Mouse (Mus musculus): ENCODE results near the gene Mcrip1. TPM values are rescaled to one million over a fixed set of nuclear protein-coding genes. Genes with fewer than 3 reads are reported as not detected.

Gene Mcrip1
- polyA plus RNA-seq, 2 experiments: 30.0 to 41.3 TPM

DNA sequence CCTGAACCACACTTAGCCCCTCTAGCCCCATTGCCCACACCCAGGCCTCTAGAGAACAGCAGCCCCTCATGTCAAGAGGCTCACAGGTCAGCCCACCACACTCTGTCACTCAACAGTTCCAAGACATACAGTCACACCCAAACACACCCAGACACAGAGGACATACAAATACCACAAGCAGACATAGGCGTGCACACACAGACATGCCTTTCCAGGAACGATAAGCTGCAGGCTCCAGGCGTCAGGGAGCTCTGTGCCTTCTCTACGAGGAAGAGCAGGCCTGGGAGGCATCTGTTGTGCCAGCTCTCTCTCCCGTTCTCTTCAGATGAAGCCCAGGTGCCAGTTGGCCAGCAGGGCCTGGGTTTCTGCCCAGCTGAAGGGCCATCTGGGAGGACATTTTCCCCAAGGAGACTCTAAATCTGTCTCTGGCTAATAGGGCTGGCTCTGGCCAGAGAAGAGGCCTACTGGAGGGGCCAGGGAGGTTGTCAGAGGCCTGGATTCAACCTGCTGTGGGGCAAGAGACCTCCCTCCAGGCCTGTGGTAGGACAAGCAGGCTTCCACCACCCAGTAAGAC, 28.5 kb downstream of the Mcrip1 start:
- peak overlapping the region; percentile 6; the same call in 1 of the 2 replicates for H3K4me2 ChIP-seq (ENCODE audit: low read depth)
- H3K9ac ChIP-seq (replicated peaks): 0 out of 2 replicates have a peak overlapping the region, but pooled peaks have one; percentile 15
- no peaks in the 10 kb centered on the region for H3K27me3 ChIP-seq (ENCODE audit: control insufficient read depth, insufficient read depth, low read length)
- H3K27ac ChIP-seq: peak overlapping the region; percentile 71
- no peaks in the 10 kb centered on the region for H3K9me3 ChIP-seq (ENCODE audit: control insufficient read depth, low read length)
- H3K4me3 ChIP-seq (ENCODE audit: insufficient read depth in 1 of 2, low read depth in 2 of 2, low read length in 2 of 2): no peak overlapping the region
- peak; percentile 43 to 59 (median 52) for DNase-seq (ENCODE audit: low read depth in 3 of 3, low spot score in 3 of 3)
- WGBS (ENCODE audit: insufficient replicate concordance): 33% methylated on average over 5 of the region's 5 CpGs
- H3K36me3 ChIP-seq (replicated peaks; ENCODE audit: control insufficient read depth, insufficient read depth, low read depth): no peaks in the 10 kb centered on the region
- ATAC-seq (ENCODE audit: insufficient read depth): peak; percentile 87
- H3K4me1 ChIP-seq (replicated peaks; ENCODE audit: control insufficient read depth in 2 of 2, insufficient read depth in 2 of 2, low read length in 1 of 2): peaks cover 12 to 28% of the 10 kb centered on the region in 2 experiments
- TF ChIP-seq CTCF (IDR thresholded peaks at IDR 0.05; ENCODE audit: low read depth): no peak
- no peak for TF ChIP-seq EP300 (IDR thresholded peaks at IDR 0.05; ENCODE audit: low read depth)

DNA sequence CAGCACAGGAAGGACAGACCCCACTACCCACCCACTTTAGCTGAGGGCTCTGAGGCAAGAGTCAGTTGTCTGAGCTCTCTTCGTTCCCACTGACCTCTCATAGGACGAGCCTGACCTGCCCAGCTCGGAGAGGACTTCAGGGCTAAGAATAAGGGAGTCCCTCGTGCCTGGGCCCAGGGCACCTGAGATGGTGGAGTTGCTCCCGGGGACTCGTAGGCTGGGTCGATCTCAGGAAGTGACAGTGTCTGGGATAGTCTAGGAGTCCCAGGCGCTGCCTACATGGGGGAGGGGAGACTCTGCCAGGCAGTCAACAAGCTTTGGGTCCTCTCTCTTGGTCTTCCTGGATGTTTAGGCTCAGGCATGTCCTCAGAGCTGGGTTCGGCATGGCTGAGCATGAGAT, 29.0 kb downstream of the Mcrip1 start:
- ATAC-seq (ENCODE audit: insufficient read depth) (peak; percentile 29; the same call in 1 of the 2 replicates), DNase-seq (ENCODE audit: low read depth in 3 of 3, low spot score in 3 of 3) (no peak)
- H3K9ac ChIP-seq (replicated peaks): peak overlapping the region; percentile 1; the same call in 1 of the 2 replicates
- 55% methylated on average over 9 of the region's 9 CpGs for WGBS (ENCODE audit: insufficient replicate concordance)
- no peak overlapping the region for H3K4me3 ChIP-seq (ENCODE audit: insufficient read depth in 1 of 2, low read depth in 2 of 2, low read length in 2 of 2)
- TF ChIP-seq EP300 (IDR thresholded peaks at IDR 0.05; ENCODE audit: low read depth) (no peak), CTCF (IDR thresholded peaks at IDR 0.05; ENCODE audit: low read depth) (no peak)
- H3K4me2 ChIP-seq (ENCODE audit: low read depth): 0 out of 2 replicates have a peak overlapping the region, but pooled peaks have one; percentile 5
- H3K36me3 ChIP-seq (replicated peaks; ENCODE audit: control insufficient read depth, insufficient read depth, low read depth): no peaks in the 10 kb centered on the region
- H3K9me3 ChIP-seq (ENCODE audit: control insufficient read depth, low read length): no peaks in the 10 kb centered on the region
- peaks cover 12 to 28% of the 10 kb centered on the region in 2 experiments for H3K4me1 ChIP-seq (replicated peaks; ENCODE audit: control insufficient read depth in 2 of 2, insufficient read depth in 2 of 2, low read length in 1 of 2)
- H3K27ac ChIP-seq: peak overlapping the region; percentile 3
- H3K27me3 ChIP-seq (ENCODE audit: control insufficient read depth, insufficient read depth, low read length): no peaks in the 10 kb centered on the region

DNA sequence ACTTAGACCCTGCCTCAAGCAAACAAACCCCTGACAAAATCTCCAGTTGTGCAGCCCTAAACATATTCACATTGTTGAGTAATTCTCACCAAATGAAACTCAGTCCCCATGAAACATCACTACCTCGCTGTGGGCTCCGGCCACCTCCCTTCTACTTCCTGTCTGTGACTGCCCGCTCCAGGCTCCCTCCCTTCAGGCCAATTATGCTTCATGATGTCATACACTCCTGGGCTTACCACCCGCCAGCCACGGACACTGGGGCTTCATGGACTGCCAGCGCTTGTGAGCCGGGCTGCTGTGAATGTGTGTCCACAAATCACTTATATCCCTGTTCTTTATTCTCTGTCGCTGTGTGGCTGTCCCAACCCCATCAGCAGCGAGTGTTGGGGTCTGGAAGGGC, 29.8 kb downstream of the Mcrip1 start:
- Histone ChIP-seq H3K4me2 (ENCODE audit: low read depth) (no peak overlapping the region), H3K27ac (no peak overlapping the region), H3K4me1 (replicated peaks; ENCODE audit: control insufficient read depth in 2 of 2, insufficient read depth in 2 of 2, low read length in 1 of 2) (peaks cover 12 to 28% of the 10 kb centered on the region in 2 experiments), H3K9me3 (ENCODE audit: control insufficient read depth, low read length) (no peaks in the 10 kb centered on the region), H3K4me3 (ENCODE audit: insufficient read depth in 1 of 2, low read depth in 2 of 2, low read length in 2 of 2) (no peak overlapping the region), H3K27me3 (ENCODE audit: control insufficient read depth, insufficient read depth, low read length) (no peaks in the 10 kb centered on the region), H3K36me3 (replicated peaks; ENCODE audit: control insufficient read depth, insufficient read depth, low read depth) (no peaks in the 10 kb centered on the region), H3K9ac (replicated peaks) (no peak overlapping the region)
- ATAC-seq (ENCODE audit: insufficient read depth) (no peak), DNase-seq (ENCODE audit: low read depth in 3 of 3, low spot score in 3 of 3) (no peak)
- TF ChIP-seq CTCF (IDR thresholded peaks at IDR 0.05; ENCODE audit: low read depth) (no peak), EP300 (IDR thresholded peaks at IDR 0.05; ENCODE audit: low read depth) (no peak)
- 31% methylated on average over 9 of the region's 9 CpGs for WGBS (ENCODE audit: insufficient replicate concordance)

DNA sequence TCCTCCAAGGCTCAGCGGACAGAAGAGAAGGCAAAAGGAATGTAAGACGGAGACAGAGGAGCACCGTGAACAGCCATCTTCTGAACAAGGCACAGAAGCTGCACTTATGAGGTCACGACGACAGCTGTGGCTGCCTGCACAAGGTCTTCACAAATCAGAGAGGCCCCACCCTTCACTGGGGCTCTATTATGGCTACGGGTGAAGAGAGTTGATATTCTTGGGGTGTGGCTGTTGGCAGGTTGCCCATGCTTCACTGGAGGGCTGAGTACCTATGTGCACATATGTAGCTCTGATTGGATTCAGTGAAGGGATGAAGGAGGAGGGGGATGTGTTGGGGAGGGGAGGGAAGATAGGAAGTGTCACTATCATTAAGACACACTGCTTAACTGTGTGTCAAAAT, 31.0 kb downstream of the Mcrip1 start:
- H3K4me2 ChIP-seq (ENCODE audit: low read depth): no peak overlapping the region
- 46% methylated on average over 6 of the region's 6 CpGs for whole genome bisulfite sequencing (ENCODE audit: insufficient replicate concordance)

DNA sequence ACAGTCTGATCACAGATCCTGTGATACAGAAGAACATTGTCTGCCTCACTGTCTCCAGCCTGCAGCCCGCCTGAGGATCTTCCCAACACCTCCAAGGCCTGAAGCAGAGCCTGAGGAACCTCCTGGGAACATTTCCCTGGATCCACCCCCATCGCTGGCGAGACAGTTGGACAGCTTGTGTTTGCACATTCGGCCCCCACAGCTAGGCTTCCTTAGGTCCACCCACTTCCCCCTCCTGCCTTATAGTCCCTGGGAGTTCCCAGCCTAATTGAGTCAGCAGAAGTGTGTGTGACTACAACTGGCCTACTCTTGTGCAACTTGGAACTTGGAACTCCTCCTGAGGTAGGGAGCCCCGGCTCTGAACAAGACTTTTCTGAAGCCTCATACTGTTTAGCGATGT, 31.5 kb downstream of the Mcrip1 start:
- Histone ChIP-seq H3K4me1 (replicated peaks; ENCODE audit: control insufficient read depth in 2 of 2, insufficient read depth in 2 of 2, low read length in 1 of 2) (peaks cover 12 to 28% of the 10 kb centered on the region in 2 experiments), H3K27me3 (ENCODE audit: control insufficient read depth, insufficient read depth, low read length) (no peaks in the 10 kb centered on the region), H3K4me3 (ENCODE audit: insufficient read depth in 1 of 2, low read depth in 2 of 2, low read length in 2 of 2) (no peak overlapping the region), H3K27ac (no peak overlapping the region), H3K9me3 (ENCODE audit: control insufficient read depth, low read length) (no peaks in the 10 kb centered on the region), H3K4me2 (ENCODE audit: low read depth) (no peak overlapping the region), H3K36me3 (replicated peaks; ENCODE audit: control insufficient read depth, insufficient read depth, low read depth) (no peaks in the 10 kb centered on the region), H3K9ac (replicated peaks) (no peak overlapping the region)
- WGBS (ENCODE audit: insufficient replicate concordance): 34% methylated on average over 6 of the region's 6 CpGs
- no peak for TF ChIP-seq CTCF (IDR thresholded peaks at IDR 0.05; ENCODE audit: low read depth)
- TF ChIP-seq EP300 (IDR thresholded peaks at IDR 0.05; ENCODE audit: low read depth): no peak
- no peak for DNase-seq (ENCODE audit: low read depth in 3 of 3, low spot score in 3 of 3)
- ATAC-seq (ENCODE audit: insufficient read depth): no peak

More for the DNA sequence above, 31.0 kb downstream of the Mcrip1 start:
- H3K4me3 ChIP-seq (ENCODE audit: insufficient read depth in 1 of 2, low read depth in 2 of 2, low read length in 2 of 2): no peak overlapping the region
- H3K27me3 ChIP-seq (ENCODE audit: control insufficient read depth, insufficient read depth, low read length): no peaks in the 10 kb centered on the region
- H3K9me3 ChIP-seq (ENCODE audit: control insufficient read depth, low read length): no peaks in the 10 kb centered on the region
- TF ChIP-seq CTCF (IDR thresholded peaks at IDR 0.05; ENCODE audit: low read depth): no peak
- TF ChIP-seq EP300 (IDR thresholded peaks at IDR 0.05; ENCODE audit: low read depth): no peak
- peak in 1 of 3 experiments; percentile 53 for DNase-seq (ENCODE audit: low read depth in 3 of 3, low spot score in 3 of 3)
- H3K4me1 ChIP-seq (replicated peaks; ENCODE audit: control insufficient read depth in 2 of 2, insufficient read depth in 2 of 2, low read length in 1 of 2): peaks cover 12 to 28% of the 10 kb centered on the region in 2 experiments
- no peak overlapping the region for H3K27ac ChIP-seq
- no peak overlapping the region for H3K9ac ChIP-seq (replicated peaks)
- ATAC-seq (ENCODE audit: insufficient read depth): no peak
- no peaks in the 10 kb centered on the region for H3K36me3 ChIP-seq (replicated peaks; ENCODE audit: control insufficient read depth, insufficient read depth, low read depth)

Measured in liver, embryonic 14.5 days (tissue).